Comparison of ENCODE assay signal across 16 mouse cellular contexts in the genomic region with DNA sequence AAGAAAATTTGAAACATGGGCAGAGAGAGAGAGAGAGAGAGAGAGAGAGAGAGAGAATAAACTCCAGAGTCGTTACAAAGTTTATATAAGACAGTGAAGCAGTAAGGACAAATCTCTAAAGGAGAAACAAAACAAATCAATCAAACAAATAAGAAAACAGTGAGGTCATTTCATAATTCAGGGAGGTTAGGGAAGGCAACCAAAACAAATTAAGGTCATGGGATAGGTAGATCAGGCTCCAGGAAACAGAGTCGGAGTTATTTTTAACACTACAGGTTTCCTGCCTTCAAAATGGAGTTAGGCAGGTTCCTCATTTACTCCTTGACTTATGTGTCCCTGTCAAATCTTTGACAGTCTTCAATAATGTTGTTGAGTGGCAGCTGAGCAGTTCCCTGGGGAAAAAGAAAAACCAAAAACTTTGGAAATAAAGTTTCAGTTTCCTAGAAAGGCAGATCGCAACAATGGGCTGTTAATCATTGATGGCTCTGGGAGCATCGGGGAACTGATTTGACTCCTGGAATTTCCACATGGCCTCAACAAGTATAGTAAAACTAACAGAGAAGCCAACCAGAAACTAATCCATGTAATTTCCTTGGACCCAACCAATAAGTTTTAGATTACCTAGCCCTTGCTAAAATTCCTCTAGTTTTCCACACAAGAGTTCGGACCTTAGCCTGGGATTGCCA.
"Had no signal": no experiment of that assay in that cellular context is flagged by ENCODE, and none has a peak within 500 bp of the region (broad histone marks: within the 10 kb centered on the region; RNA-seq: fewer than 3 reads in every experiment).

No protein-coding gene starts in this region.

- H3K27me3 ChIP-seq: intestine, embryonic 15.5 days; limb, embryonic 13.5 days; liver, embryonic 12.5 days; liver, embryonic 15.5 days had no signal

- H3K36me3 ChIP-seq: intestine, embryonic 15.5 days; limb, embryonic 10.5 days; limb, embryonic 13.5 days; liver, embryonic 12.5 days; liver, embryonic 15.5 days had no signal

- ATAC-seq: hindbrain, embryonic 16.5 days; intestine, embryonic 15.5 days; liver, embryonic 12.5 days had no signal

- H3K27ac ChIP-seq: intestine, embryonic 15.5 days; kidney, postnatal 0 days; limb, embryonic 10.5 days; limb, embryonic 13.5 days; liver, embryonic 12.5 days; liver, embryonic 15.5 days; stomach, postnatal 0 days had no signal

- H3K9ac ChIP-seq: intestine, embryonic 15.5 days; limb, embryonic 13.5 days; liver, embryonic 12.5 days; liver, embryonic 15.5 days had no signal

- H3K4me3 ChIP-seq: intestine, embryonic 15.5 days; limb, embryonic 10.5 days; limb, embryonic 13.5 days; liver, embryonic 12.5 days; liver, embryonic 15.5 days had no signal

- H3K9me3 ChIP-seq: intestine, embryonic 15.5 days; limb, embryonic 10.5 days; limb, embryonic 13.5 days; liver, embryonic 12.5 days; liver, embryonic 15.5 days had no signal

- DNase-seq: lung, adult 2 months; lung, postnatal 14 days; lung, postnatal 4 days; midbrain, embryonic 14.5 days; thymus, adult 2 months; thymus, postnatal 14 days; thymus, postnatal 4 days had no signal

- H3K4me1 ChIP-seq: intestine, embryonic 15.5 days; limb, embryonic 10.5 days; limb, embryonic 13.5 days; liver, embryonic 12.5 days; liver, embryonic 15.5 days had no signal

- H3K4me2 ChIP-seq: intestine, embryonic 15.5 days; limb, embryonic 13.5 days; liver, embryonic 12.5 days; liver, embryonic 15.5 days; midbrain, embryonic 11.5 days had no signal
